Mouse (Mus musculus) lung, postnatal 0 days (tissue): ENCODE data around the gene Gk5. TPM values are rescaled to one million over a fixed set of nuclear protein-coding genes. Genes with fewer than 3 reads are reported as not detected.
A peak's percentile ranks its signal among the peaks of the same experiment; 100 is the strongest.

ENCODE experiments used
- ATAC-seq: fragments of 200-750 bp; cut with Nextera tagmentation; 2 replicates; pipeline ENCODE4 v1.8.0; 2017; ENCODE audit warnings: moderate library complexity
- DNase-seq: peaks from one replicate; pipeline ENCODE4 v3.0.0-alpha.2; 2016; ENCODE audit warnings: low spot score
- H3K27ac ChIP-seq: fragments of 300-500 bp; sonication (generic); 2 replicates; pipeline ENCODE4 v1.5.1; 2014; ENCODE audit warnings: antibody characterized with exemption, mild to moderate bottlenecking, low read length, mixed read lengths
- H3K27me3 ChIP-seq: fragments of 300-500 bp; sonication (generic); replicated peaks from 2 replicates; pipeline ENCODE4 v1.6.1; 2014; ENCODE audit warnings: low read length, mixed read lengths; ENCODE audit not compliant: insufficient read depth
- H3K36me3 ChIP-seq: fragments of 300-500 bp; sonication (generic); 2 replicates; pipeline ENCODE4 v1.6.1; 2014; ENCODE audit warnings: low read length, mixed read lengths; ENCODE audit not compliant: insufficient read depth
- H3K4me1 ChIP-seq: fragments of 300-500 bp; sonication (generic); 2 replicates; pipeline ENCODE4 v1.6.1; 2014; ENCODE audit warnings: antibody characterized with exemption, low read depth, low read length, mixed read lengths; ENCODE audit not compliant: insufficient read depth
- H3K4me2 ChIP-seq: fragments of 300-500 bp; sonication (generic); replicated peaks from 2 replicates; pipeline ENCODE4 v1.6.1; 2014; ENCODE audit warnings: low read depth, mild to moderate bottlenecking, low read length, moderate library complexity, mixed read lengths
- H3K4me3 ChIP-seq: fragments of 300-500 bp; sonication (generic); 2 replicates; pipeline ENCODE4 v1.5.1; 2014; ENCODE audit warnings: low read depth, low read length
- H3K9ac ChIP-seq: fragments of 300-500 bp; sonication (generic); replicated peaks from 2 replicates; pipeline ENCODE4 v1.6.1; 2014; ENCODE audit warnings: low read depth, mild to moderate bottlenecking
- H3K9me3 ChIP-seq: fragments of 300-500 bp; sonication (generic); 2 replicates; pipeline ENCODE4 v1.6.1; 2016; ENCODE audit warnings: low read length, mixed read lengths
- CTCF ChIP-seq: IDR thresholded peaks from 2 replicates; pipeline ENCODE4 v1.5.1; 2016; ENCODE audit warnings: antibody characterized with exemption, mild to moderate bottlenecking
- EP300 ChIP-seq: IDR thresholded peaks from 2 replicates; pipeline ENCODE4 v1.6.1; 2016; ENCODE audit warnings: antibody characterized with exemption, mild to moderate bottlenecking, control low read depth
- WGBS: fragments of 180-500 bp; shearing (Covaris S2); extraction: QIAGEN DNeasy Blood & Tissue Kit; methylation state at CpG from one replicate; pipeline ENCODE4 v1.1.7; 2014; 5-methylcytosine and 5-hydroxymethylcytosine counted together
- polyA plus RNA-seq: library from polyadenylated mRNA; unstranded; fragments of >200 nt; fragmentation: Nextera tagmentation; extraction: Ambion mirVana; gene quantifications from 2 replicates; pipeline ENCODE4 v1.2.1, GENCODE M21; 2015

Gk5 gene
- polyA plus RNA-seq, 1 experiment from 2014 or later = 2.5 TPM

GRCm38 (mm10) chr9:96093221-96093620 lies 25.9 kb upstream of the Gk5 start:
- no peaks in the 10 kb centered on the region for H3K36me3 ChIP-seq
- 96% methylated on average over 1 of the region's 1 CpGs for WGBS
- TF ChIP-seq EP300 (no peak), CTCF (no peak)
- H3K4me3 ChIP-seq = no peak overlapping the region
- H3K9me3 ChIP-seq = no peaks in the 10 kb centered on the region
- H3K27ac ChIP-seq = no peak overlapping the region
- DNase-seq (no peak), ATAC-seq (no peak)
- no peaks in the 10 kb centered on the region for H3K27me3 ChIP-seq
- H3K4me1 ChIP-seq = no peaks in the 10 kb centered on the region
- H3K4me2 ChIP-seq = no peak overlapping the region
- H3K9ac ChIP-seq = no peak overlapping the region

GRCm38 (mm10) chr9:96094341-96094740 lies 24.8 kb upstream of the Gk5 start:
- H3K4me3 ChIP-seq = no peak overlapping the region
- no peak for ATAC-seq
- TF ChIP-seq CTCF (no peak), EP300 (no peak)
- H3K4me1 ChIP-seq = no peaks in the 10 kb centered on the region
- no peaks in the 10 kb centered on the region for H3K27me3 ChIP-seq
- H3K4me2 ChIP-seq = no peak overlapping the region
- no peak overlapping the region for H3K9ac ChIP-seq
- no peak overlapping the region for H3K27ac ChIP-seq
- no peak for DNase-seq
- no peaks in the 10 kb centered on the region for H3K9me3 ChIP-seq
- WGBS = 30% methylated on average over 1 of the region's 1 CpGs
- H3K36me3 ChIP-seq = no peaks in the 10 kb centered on the region

GRCm38 (mm10) chr9:96095192-96095591 lies 24.0 kb upstream of the Gk5 start:
- no peak for ATAC-seq
- no peak for TF ChIP-seq CTCF
- no peak for TF ChIP-seq EP300

GRCm38 (mm10) chr9:96102846-96103245 lies 16.3 kb upstream of the Gk5 start:
- Histone ChIP-seq H3K27ac (no peak overlapping the region), H3K4me2 (no peak overlapping the region), H3K4me3 (no peak overlapping the region), H3K9me3 (no peaks in the 10 kb centered on the region), H3K4me1 (no peaks in the 10 kb centered on the region), H3K9ac (no peak overlapping the region), H3K36me3 (no peaks in the 10 kb centered on the region), H3K27me3 (no peaks in the 10 kb centered on the region)
- DNase-seq (no peak), ATAC-seq (no peak)
- no peak for TF ChIP-seq CTCF
- 80% methylated on average over 8 of the region's 8 CpGs for WGBS

More at GRCm38 (mm10) chr9:96095192-96095591, 24.0 kb upstream of the Gk5 start:
- no peak overlapping the region for H3K27ac ChIP-seq
- no peak for DNase-seq
- H3K9ac ChIP-seq = no peak overlapping the region
- no peak overlapping the region for H3K4me3 ChIP-seq
- H3K36me3 ChIP-seq = no peaks in the 10 kb centered on the region
- H3K27me3 ChIP-seq = no peaks in the 10 kb centered on the region
- no peaks in the 10 kb centered on the region for H3K4me1 ChIP-seq
- no peak overlapping the region for H3K4me2 ChIP-seq
- WGBS = 65% methylated on average over 1 of the region's 1 CpGs
- H3K9me3 ChIP-seq = no peaks in the 10 kb centered on the region

GRCm38 (mm10) chr9:96112879-96113361 lies 6.2 kb upstream of the Gk5 start:
- Histone ChIP-seq H3K4me1 (no peaks in the 10 kb centered on the region), H3K27ac (no peak overlapping the region), H3K4me2 (no peak overlapping the region), H3K36me3 (no peaks in the 10 kb centered on the region), H3K9ac (no peak overlapping the region), H3K4me3 (no peak overlapping the region), H3K27me3 (no peaks in the 10 kb centered on the region), H3K9me3 (no peaks in the 10 kb centered on the region)
- ATAC-seq (no peak), DNase-seq (no peak)
- no peak for TF ChIP-seq EP300
- no peak for TF ChIP-seq CTCF
- 81% methylated on average over 3 of the region's 3 CpGs for WGBS

GRCm38 (mm10) chr9:96116801-96117200 lies 2.4 kb upstream of the Gk5 start:
- no peaks in the 10 kb centered on the region for H3K9me3 ChIP-seq
- no peak overlapping the region for H3K4me3 ChIP-seq
- ATAC-seq = no peak
- no peaks in the 10 kb centered on the region for H3K27me3 ChIP-seq
- no peaks in the 10 kb centered on the region for H3K4me1 ChIP-seq
- H3K27ac ChIP-seq = no peak overlapping the region
- H3K4me2 ChIP-seq = no peak overlapping the region
- 86% methylated on average over 6 of the region's 6 CpGs for WGBS
- TF ChIP-seq EP300 (no peak), CTCF (no peak)
- DNase-seq = no peak
- H3K36me3 ChIP-seq = no peaks in the 10 kb centered on the region
- no peak overlapping the region for H3K9ac ChIP-seq

- no peak overlapping the region for H3K4me3 ChIP-seq
- 83% methylated on average over 4 of the region's 4 CpGs for WGBS
Observed at GRCm38 (mm10) chr9:96118216-96118615, 946 bp upstream of the Gk5 start.

More at GRCm38 (mm10) chr9:96118216-96118615, 946 bp upstream of the Gk5 start:
- Histone ChIP-seq H3K4me1 (no peaks in the 10 kb centered on the region), H3K9ac (no peak overlapping the region), H3K36me3 (no peaks in the 10 kb centered on the region), H3K9me3 (no peaks in the 10 kb centered on the region), H3K27ac (no peak overlapping the region), H3K27me3 (no peaks in the 10 kb centered on the region), H3K4me2 (peak overlapping the region; percentile 84)
- no peak for DNase-seq
- TF ChIP-seq CTCF (no peak), EP300 (no peak)
- ATAC-seq = no peak
